Mouse (Mus musculus): ENCODE results near the gene Creb5. TPM values are rescaled to one million over a fixed set of nuclear protein-coding genes. Genes with fewer than 3 reads are reported as not detected.

Creb5 gene
- polyA plus RNA-seq, 1 experiment from 2014 or later = 3.5 TPM

- Histone ChIP-seq H3K4me2 (replicated peaks; ENCODE audit: low read depth, low read length) (no peak overlapping the region), H3K9ac (replicated peaks; ENCODE audit: low read length) (no peak overlapping the region), H3K9me3 (ENCODE audit: low read length) (no peaks in the 10 kb centered on the region), H3K36me3 (ENCODE audit: insufficient read depth, low read length) (no peaks in the 10 kb centered on the region), H3K4me1 (ENCODE audit: insufficient read depth, low read length) (no peaks in the 10 kb centered on the region), H3K27me3 (ENCODE audit: insufficient read depth, low read length) (no peaks in the 10 kb centered on the region), H3K27ac (ENCODE audit: low read length) (no peak overlapping the region), H3K4me3 (ENCODE audit: low read length) (no peak overlapping the region)
- no peak for ATAC-seq (ENCODE audit: low FRiP score, low TSS enrichment)
- 84% methylated on average over 7 of the region's 7 CpGs for WGBS
Observed at GRCm38 (mm10) chr6:53635453-53635852, 348.4 kb downstream of the Creb5 start.

GRCm38 (mm10) chr6:53637356-53638351, 350.6 kb downstream of the Creb5 start:
- no peak for ATAC-seq (ENCODE audit: low FRiP score, low TSS enrichment)
- Histone ChIP-seq H3K9me3 (ENCODE audit: low read length) (no peaks in the 10 kb centered on the region), H3K36me3 (ENCODE audit: insufficient read depth, low read length) (no peaks in the 10 kb centered on the region), H3K27ac (ENCODE audit: low read length) (no peak overlapping the region), H3K4me1 (ENCODE audit: insufficient read depth, low read length) (no peaks in the 10 kb centered on the region), H3K9ac (replicated peaks; ENCODE audit: low read length) (no peak overlapping the region), H3K4me3 (ENCODE audit: low read length) (no peak overlapping the region), H3K4me2 (replicated peaks; ENCODE audit: low read depth, low read length) (no peak overlapping the region), H3K27me3 (ENCODE audit: insufficient read depth, low read length) (no peaks in the 10 kb centered on the region)
- WGBS = 75% methylated on average over 13 of the region's 13 CpGs

GRCm38 (mm10) chr6:53641633-53642605, 354.8 kb downstream of the Creb5 start:
- Histone ChIP-seq H3K4me3 (ENCODE audit: low read length) (no peak overlapping the region), H3K4me1 (ENCODE audit: insufficient read depth, low read length) (no peaks in the 10 kb centered on the region), H3K9me3 (ENCODE audit: low read length) (no peaks in the 10 kb centered on the region), H3K36me3 (ENCODE audit: insufficient read depth, low read length) (no peaks in the 10 kb centered on the region), H3K4me2 (replicated peaks; ENCODE audit: low read depth, low read length) (no peak overlapping the region), H3K9ac (replicated peaks; ENCODE audit: low read length) (no peak overlapping the region), H3K27ac (ENCODE audit: low read length) (no peak overlapping the region), H3K27me3 (ENCODE audit: insufficient read depth, low read length) (no peaks in the 10 kb centered on the region)
- 85% methylated on average over 30 of the region's 30 CpGs for WGBS
- no peak for ATAC-seq (ENCODE audit: low FRiP score, low TSS enrichment)

- Histone ChIP-seq H3K27me3 (ENCODE audit: insufficient read depth, low read length) (no peaks in the 10 kb centered on the region), H3K4me2 (replicated peaks; ENCODE audit: low read depth, low read length) (no peak overlapping the region), H3K4me1 (ENCODE audit: insufficient read depth, low read length) (no peaks in the 10 kb centered on the region), H3K36me3 (ENCODE audit: insufficient read depth, low read length) (no peaks in the 10 kb centered on the region), H3K9ac (replicated peaks; ENCODE audit: low read length) (no peak overlapping the region), H3K27ac (ENCODE audit: low read length) (no peak overlapping the region), H3K9me3 (ENCODE audit: low read length) (no peaks in the 10 kb centered on the region), H3K4me3 (ENCODE audit: low read length) (no peak overlapping the region)
- no peak for ATAC-seq (ENCODE audit: low FRiP score, low TSS enrichment)
- WGBS = 89% methylated on average over 7 of the region's 7 CpGs
Observed at GRCm38 (mm10) chr6:53642826-53643356, 355.8 kb downstream of the Creb5 start.

GRCm38 (mm10) chr6:53643481-53643880, 356.4 kb downstream of the Creb5 start:
- no peaks in the 10 kb centered on the region for H3K27me3 ChIP-seq (ENCODE audit: insufficient read depth, low read length)
- 82% methylated on average over 5 of the region's 5 CpGs for WGBS

GRCm38 (mm10) chr6:53644056-53644455, 357.0 kb downstream of the Creb5 start:
- WGBS = 86% methylated on average over 6 of the region's 6 CpGs
- Histone ChIP-seq H3K4me3 (ENCODE audit: low read length) (no peak overlapping the region), H3K9me3 (ENCODE audit: low read length) (no peaks in the 10 kb centered on the region), H3K4me2 (replicated peaks; ENCODE audit: low read depth, low read length) (no peak overlapping the region), H3K36me3 (ENCODE audit: insufficient read depth, low read length) (no peaks in the 10 kb centered on the region), H3K27ac (ENCODE audit: low read length) (no peak overlapping the region), H3K4me1 (ENCODE audit: insufficient read depth, low read length) (no peaks in the 10 kb centered on the region), H3K27me3 (ENCODE audit: insufficient read depth, low read length) (no peaks in the 10 kb centered on the region), H3K9ac (replicated peaks; ENCODE audit: low read length) (no peak overlapping the region)
- ATAC-seq (ENCODE audit: low FRiP score, low TSS enrichment) = no peak

More at GRCm38 (mm10) chr6:53643481-53643880, 356.4 kb downstream of the Creb5 start:
- H3K9me3 ChIP-seq (ENCODE audit: low read length) = no peaks in the 10 kb centered on the region
- ATAC-seq (ENCODE audit: low FRiP score, low TSS enrichment) = no peak
- no peak overlapping the region for H3K4me2 ChIP-seq (replicated peaks; ENCODE audit: low read depth, low read length)
- no peak overlapping the region for H3K4me3 ChIP-seq (ENCODE audit: low read length)
- no peak overlapping the region for H3K27ac ChIP-seq (ENCODE audit: low read length)
- H3K9ac ChIP-seq (replicated peaks; ENCODE audit: low read length) = no peak overlapping the region
- no peaks in the 10 kb centered on the region for H3K4me1 ChIP-seq (ENCODE audit: insufficient read depth, low read length)
- H3K36me3 ChIP-seq (ENCODE audit: insufficient read depth, low read length) = no peaks in the 10 kb centered on the region

- Histone ChIP-seq H3K36me3 (ENCODE audit: insufficient read depth, low read length) (no peaks in the 10 kb centered on the region), H3K9me3 (ENCODE audit: low read length) (no peaks in the 10 kb centered on the region), H3K4me1 (ENCODE audit: insufficient read depth, low read length) (no peaks in the 10 kb centered on the region), H3K9ac (replicated peaks; ENCODE audit: low read length) (no peak overlapping the region), H3K27me3 (ENCODE audit: insufficient read depth, low read length) (no peaks in the 10 kb centered on the region), H3K27ac (ENCODE audit: low read length) (no peak overlapping the region), H3K4me2 (replicated peaks; ENCODE audit: low read depth, low read length) (no peak overlapping the region), H3K4me3 (ENCODE audit: low read length) (no peak overlapping the region)
- no peak for ATAC-seq (ENCODE audit: low FRiP score, low TSS enrichment)
- 90% methylated on average over 7 of the region's 7 CpGs for WGBS
Observed at GRCm38 (mm10) chr6:53644971-53645370, 357.9 kb downstream of the Creb5 start.

GRCm38 (mm10) chr6:53649782-53650181, 362.7 kb downstream of the Creb5 start:
- Histone ChIP-seq H3K9me3 (ENCODE audit: low read length) (no peaks in the 10 kb centered on the region), H3K4me1 (ENCODE audit: insufficient read depth, low read length) (peaks cover 10% of the 10 kb centered on the region), H3K27ac (ENCODE audit: low read length) (no peak overlapping the region), H3K4me2 (replicated peaks; ENCODE audit: low read depth, low read length) (no peak overlapping the region), H3K27me3 (ENCODE audit: insufficient read depth, low read length) (no peaks in the 10 kb centered on the region), H3K4me3 (ENCODE audit: low read length) (no peak overlapping the region), H3K36me3 (ENCODE audit: insufficient read depth, low read length) (no peaks in the 10 kb centered on the region), H3K9ac (replicated peaks; ENCODE audit: low read length) (no peak overlapping the region)
- no peak for ATAC-seq (ENCODE audit: low FRiP score, low TSS enrichment)
- 80% methylated on average over 1 of the region's 1 CpGs for WGBS

GRCm38 (mm10) chr6:53652691-53653090, 365.6 kb downstream of the Creb5 start:
- no peak overlapping the region for H3K4me3 ChIP-seq (ENCODE audit: low read length)
- H3K27me3 ChIP-seq (ENCODE audit: insufficient read depth, low read length) = no peaks in the 10 kb centered on the region
- no peak overlapping the region for H3K27ac ChIP-seq (ENCODE audit: low read length)
- WGBS = 38% methylated on average over 5 of the region's 5 CpGs
- ATAC-seq (ENCODE audit: low FRiP score, low TSS enrichment) = no peak
- H3K36me3 ChIP-seq (ENCODE audit: insufficient read depth, low read length) = no peaks in the 10 kb centered on the region
- no peaks in the 10 kb centered on the region for H3K9me3 ChIP-seq (ENCODE audit: low read length)
- H3K9ac ChIP-seq (replicated peaks; ENCODE audit: low read length) = no peak overlapping the region
- no peak overlapping the region for H3K4me2 ChIP-seq (replicated peaks; ENCODE audit: low read depth, low read length)
- peaks cover 19% of the 10 kb centered on the region for H3K4me1 ChIP-seq (ENCODE audit: insufficient read depth, low read length)

Data from kidney, embryonic 16.5 days (tissue).